Mouse (Mus musculus) brain, adult 2 months (tissue): ENCODE results near the gene Klhl22.

Experiments
- DNase-seq: peaks from one replicate; pipeline ENCODE4 v3.0.0; 2011; ENCODE audit warnings: low read depth, low spot score

Klhl22 gene

DNA sequence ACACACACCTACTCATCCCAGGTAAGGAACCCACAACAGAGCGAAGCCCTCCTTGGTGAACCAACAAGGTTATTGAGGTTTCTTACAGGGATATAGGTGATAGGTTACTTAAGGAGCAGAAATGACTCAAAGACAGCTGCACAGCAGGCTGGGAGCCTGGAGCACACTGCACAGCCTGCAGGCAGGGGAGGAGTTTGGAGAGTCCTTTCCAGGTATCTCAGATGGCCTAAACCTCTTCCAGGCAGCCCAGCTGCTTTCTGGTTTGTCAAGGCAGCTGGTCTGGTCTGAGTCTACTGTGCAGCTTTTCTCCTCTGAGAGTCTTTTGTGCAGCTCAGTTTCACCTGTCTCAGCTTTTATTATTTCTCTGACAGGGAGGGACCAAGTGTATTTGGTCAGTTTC is 1.7 kb upstream of the Klhl22 start:
- no peak for DNase-seq

- no peak for DNase-seq
Observed at GRCm38 (mm10) chr16:17758902-17759301, 516 bp upstream of the Klhl22 start.

DNA sequence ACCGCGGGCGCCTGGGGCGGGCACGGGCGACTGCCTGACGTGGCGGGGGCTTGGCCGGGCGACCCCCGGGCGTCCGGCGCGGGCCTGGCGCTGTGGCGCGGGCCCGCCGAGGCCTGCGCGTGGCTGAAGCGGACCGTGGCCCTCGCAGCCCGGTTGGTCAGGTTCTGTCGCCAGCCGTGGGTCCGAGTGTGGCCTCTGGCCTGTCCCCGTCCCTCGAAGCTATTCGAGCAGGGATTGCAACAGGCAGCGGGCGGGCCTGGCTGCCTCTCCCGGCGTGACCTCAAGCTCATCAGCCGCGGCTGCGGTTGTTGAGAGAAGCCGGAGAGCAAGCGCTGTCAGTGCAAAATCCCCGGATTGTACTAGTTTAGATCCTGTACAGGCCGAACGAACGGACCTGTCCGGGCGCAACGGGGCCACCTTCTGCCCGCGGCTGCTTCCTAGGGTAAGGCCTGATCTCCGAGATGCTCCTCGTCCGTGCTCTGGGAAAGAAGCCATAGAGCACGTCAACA is 449 bp downstream of the Klhl22 start:
- DNase-seq = peak; percentile 73

- peak; percentile 51 for DNase-seq
Observed at GRCm38 (mm10) chr16:17760657-17761056, 1.2 kb downstream of the Klhl22 start.

DNA sequence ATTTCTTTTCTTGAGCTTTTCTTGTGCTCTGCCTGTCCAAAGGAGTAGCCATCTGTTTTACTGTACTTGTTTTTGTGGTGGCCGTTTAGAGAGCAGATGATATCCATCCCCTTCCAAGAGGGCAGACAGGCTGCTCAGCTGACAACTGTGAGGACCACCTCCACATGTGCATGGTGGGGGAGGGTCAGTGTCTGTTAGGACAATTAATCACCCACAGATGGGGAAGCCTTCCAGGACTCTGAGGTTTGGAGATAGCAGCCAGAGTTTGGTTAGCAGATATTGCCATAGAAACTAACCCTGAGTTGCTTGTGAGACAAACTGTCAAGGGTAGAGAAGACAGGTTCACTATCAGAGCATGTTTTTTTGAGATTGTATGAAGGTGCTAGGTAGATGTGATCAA is 1.7 kb downstream of the Klhl22 start:
- DNase-seq = no peak

GRCm38 (mm10) chr16:17764108-17764511 is 4.7 kb downstream of the Klhl22 start:
- DNase-seq = no peak

GRCm38 (mm10) chr16:17768834-17769233 is 9.4 kb downstream of the Klhl22 start:
- peak; percentile 95 for DNase-seq

- peak; percentile 25 for DNase-seq
Observed at GRCm38 (mm10) chr16:17771117-17771865, 11.9 kb downstream of the Klhl22 start.

DNA sequence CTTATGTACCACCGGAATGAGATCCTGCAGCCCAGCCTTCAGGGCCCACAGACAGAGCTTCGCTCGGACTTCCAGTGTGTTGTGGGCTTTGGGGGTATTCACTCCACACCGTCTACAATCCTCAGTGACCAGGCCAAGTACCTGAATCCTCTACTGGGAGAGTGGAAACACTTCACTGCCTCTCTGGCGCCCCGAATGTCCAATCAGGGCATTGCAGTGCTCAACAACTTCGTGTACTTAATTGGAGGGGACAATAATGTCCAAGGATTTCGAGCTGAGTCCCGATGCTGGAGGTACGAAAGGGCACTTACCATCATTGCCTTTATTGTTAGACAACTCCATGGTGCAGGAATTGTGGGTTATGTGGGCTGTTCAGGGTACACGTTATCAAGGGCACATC is 17.4 kb downstream of the Klhl22 start:
- peak; percentile 32 for DNase-seq

GRCm38 (mm10) chr16:17778223-17778622 is 18.8 kb downstream of the Klhl22 start:
- DNase-seq = no peak

GRCm38 (mm10) chr16:17779692-17780091 is 20.3 kb downstream of the Klhl22 start:
- no peak for DNase-seq

- DNase-seq = peak; percentile 24
Observed at GRCm38 (mm10) chr16:17785337-17785736, 25.9 kb downstream of the Klhl22 start.

DNA sequence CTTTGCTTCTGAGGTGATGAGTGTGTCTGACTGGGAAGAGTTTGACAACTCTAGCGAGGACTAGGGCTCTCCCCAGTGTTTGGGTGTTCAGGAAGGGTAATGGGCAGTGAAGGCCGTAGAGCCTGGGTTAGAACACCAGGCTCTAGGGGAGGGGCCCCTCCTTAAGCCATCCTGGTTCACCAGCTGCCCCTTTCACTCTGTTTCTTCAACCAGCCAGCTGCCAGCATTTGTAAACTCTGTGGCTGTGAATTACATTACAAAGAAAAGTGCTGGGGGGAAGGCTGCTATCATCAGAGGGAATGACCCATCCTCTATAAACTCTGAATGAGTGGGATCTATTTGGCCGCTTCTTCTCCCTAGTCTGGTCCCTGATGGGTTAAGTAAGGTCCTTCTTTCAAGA is 33.3 kb downstream of the Klhl22 start:
- DNase-seq = no peak

DNA sequence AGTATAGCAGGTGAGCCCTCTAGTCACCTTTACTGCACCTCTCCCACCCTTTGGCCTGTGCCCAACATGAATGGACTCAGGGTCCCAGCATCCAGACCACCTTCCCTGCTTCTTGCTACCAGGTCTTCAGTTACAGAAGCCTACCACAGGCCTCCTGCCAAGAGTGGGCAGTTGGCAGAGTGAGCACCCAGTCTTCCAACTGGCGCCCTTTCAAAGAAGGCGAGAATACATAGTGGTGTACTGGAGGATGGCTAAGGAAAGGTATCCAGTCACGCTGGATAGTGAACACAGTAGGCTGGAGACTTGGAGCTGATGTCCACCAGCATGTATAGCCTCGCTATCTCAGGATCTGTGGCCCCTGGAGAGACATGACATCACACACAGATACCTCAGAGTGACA is 34.6 kb downstream of the Klhl22 start:
- DNase-seq = peak; percentile 61

GRCm38 (mm10) chr16:17795643-17796042 is 36.2 kb downstream of the Klhl22 start:
- DNase-seq = no peak

DNA sequence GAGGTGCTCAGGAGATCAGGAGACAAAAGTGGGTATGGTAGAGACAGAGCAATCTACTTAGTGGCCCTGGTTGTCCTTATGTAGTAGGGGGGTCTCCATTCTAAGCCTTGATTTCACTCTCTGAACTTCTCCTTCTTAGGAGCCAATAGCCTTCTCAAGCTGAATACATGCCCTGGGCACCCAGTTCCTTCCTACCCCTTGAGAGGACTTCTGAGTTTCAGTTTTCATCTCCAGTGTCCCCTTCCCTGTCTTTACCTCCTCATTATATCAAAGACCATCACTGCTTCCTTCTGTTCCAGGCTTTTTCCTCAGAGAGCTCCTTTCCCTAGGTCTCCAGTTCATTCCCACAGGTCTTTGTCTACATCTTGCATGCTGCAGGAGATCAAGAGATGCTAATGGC is 37.1 kb downstream of the Klhl22 start:
- DNase-seq = no peak

- no peak for DNase-seq
Observed at GRCm38 (mm10) chr16:17796971-17797811, 37.8 kb downstream of the Klhl22 start, which contains the start of gene Scarf2. Scarf2 (plus strand) TSS chr16:17797282.

DNA sequence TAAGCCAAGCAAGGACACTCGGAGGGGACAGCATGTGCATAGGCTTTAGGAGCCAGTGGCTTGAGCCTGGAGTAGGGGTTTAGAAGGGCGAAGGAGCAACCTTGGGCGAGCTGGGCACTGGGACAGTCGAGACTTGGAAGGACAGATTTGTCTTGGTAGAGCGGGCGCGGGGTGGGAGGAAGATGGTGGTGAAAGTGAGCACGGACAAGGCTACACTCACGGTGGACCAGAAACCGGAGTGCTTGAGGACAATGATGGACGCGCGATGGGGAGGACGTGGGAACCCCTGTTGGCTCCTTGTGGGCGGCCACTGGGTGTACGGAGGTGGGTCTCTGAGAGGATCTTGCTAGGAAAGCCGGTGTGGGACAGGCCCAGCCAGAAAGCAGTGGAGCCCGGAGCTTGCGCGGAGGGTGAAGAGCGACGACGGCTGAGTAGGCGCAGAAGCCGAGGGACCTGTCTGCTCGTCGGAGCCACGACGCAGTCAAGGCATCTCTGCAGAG is 38.4 kb downstream of the Klhl22 start:
- DNase-seq = no peak

DNA sequence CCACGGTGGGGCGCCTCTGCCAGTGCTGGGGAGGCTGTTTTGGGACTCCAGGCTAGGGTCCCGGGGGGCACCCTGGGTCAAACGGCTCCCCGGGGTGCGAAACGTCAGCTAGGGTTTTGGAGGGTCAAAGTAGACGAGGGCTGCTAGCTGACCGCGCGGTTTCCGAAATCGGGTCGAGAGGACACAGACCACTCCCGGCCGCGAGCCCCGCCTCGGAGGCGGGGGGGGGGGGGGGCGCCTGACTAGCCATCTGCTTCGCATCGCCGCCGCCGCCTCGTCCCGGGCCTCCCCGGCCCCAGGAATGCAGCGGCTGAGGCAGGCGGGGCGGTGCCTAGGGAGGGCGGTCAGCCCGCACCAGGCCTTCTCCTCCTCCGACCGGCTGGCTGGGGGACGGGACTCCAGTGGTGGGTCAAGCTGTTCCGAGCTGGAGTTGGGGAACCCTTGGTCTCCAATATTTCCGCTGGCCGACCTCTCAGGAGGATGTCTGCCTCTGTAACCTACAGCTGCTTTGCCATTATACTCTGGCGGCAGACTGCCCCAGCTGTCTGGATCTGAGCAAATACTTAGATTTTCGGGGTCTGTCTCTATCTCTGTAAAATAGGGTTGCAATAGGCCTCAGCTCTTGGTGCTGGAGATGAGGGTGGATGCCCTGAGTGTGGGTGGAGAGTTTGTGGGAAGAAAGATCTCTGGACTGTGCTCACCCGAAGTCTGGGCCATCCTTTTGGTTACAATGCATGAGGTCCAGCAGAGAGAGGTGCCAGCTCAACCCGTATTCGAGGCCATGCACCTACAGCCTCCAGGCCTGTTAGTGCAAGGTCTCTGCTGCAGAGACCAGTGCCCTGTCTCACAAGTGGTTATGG is 39.1 kb downstream of the Klhl22 start:
- DNase-seq = no peak

- no peak for DNase-seq
Observed at GRCm38 (mm10) chr16:17799584-17799983, 40.2 kb downstream of the Klhl22 start.

GRCm38 (mm10) chr16:17801777-17802455 is 42.5 kb downstream of the Klhl22 start:
- DNase-seq = no peak
